Mouse (Mus musculus): Measurements from ENCODE around the gene Slc5a9.
"Not testable (repeated sequence)": the region's sequence is repeated elsewhere in the genome, so short reads cannot be mapped to it uniquely, and the experiment has no call there.

Slc5a9 gene

GRCm38 (mm10) chr4:111902775-111903174 is at the start of gene Slc5a9:
TSS of gene Slc5a9 (minus strand) at chr4:111902918.
- no peak for DNase-seq (ENCODE audit: low spot score)

GRCm38 (mm10) chr4:111919092-111919491 is 16.4 kb upstream of the Slc5a9 start, which contains the start of gene Skint8:
TSS of gene Skint8 (plus strand) at chr4:111919392.
- DNase-seq (ENCODE audit: low spot score) = no peak

GRCm38 (mm10) chr4:111907926-111908325 is 5.2 kb upstream of the Slc5a9 start:
- no peak for DNase-seq (ENCODE audit: low spot score)

GRCm38 (mm10) chr4:111901473-111901872 is 1.2 kb downstream of the Slc5a9 start:
- no peak for DNase-seq (ENCODE audit: low spot score)

- DNase-seq (ENCODE audit: low spot score) = not testable (repeated sequence)
These were observed 2.2 kb downstream of the Slc5a9 start for GRCm38 (mm10) chr4:111900491-111900890.

GRCm38 (mm10) chr4:111898566-111898965 is 4.2 kb downstream of the Slc5a9 start:
- no peak for DNase-seq (ENCODE audit: low spot score)

GRCm38 (mm10) chr4:111897755-111898154 is 5.0 kb downstream of the Slc5a9 start:
- DNase-seq (ENCODE audit: low spot score) = no peak

- no peak for DNase-seq (ENCODE audit: low spot score)
These were observed 10.6 kb downstream of the Slc5a9 start for GRCm38 (mm10) chr4:111892138-111892537.

- peak; percentile 30 for DNase-seq (ENCODE audit: low spot score)
These were observed 16.1 kb downstream of the Slc5a9 start for GRCm38 (mm10) chr4:111886607-111887006.

- peak; percentile 46 for DNase-seq (ENCODE audit: low spot score)
These were observed 16.7 kb downstream of the Slc5a9 start for GRCm38 (mm10) chr4:111886018-111886417.

- no peak for DNase-seq (ENCODE audit: low spot score)
These were observed 19.2 kb downstream of the Slc5a9 start for GRCm38 (mm10) chr4:111883543-111883942.

GRCm38 (mm10) chr4:111880112-111880875 is 22.4 kb downstream of the Slc5a9 start:
- no peak for DNase-seq (ENCODE audit: low spot score)

GRCm38 (mm10) chr4:111867743-111868401 is 34.8 kb downstream of the Slc5a9 start:
- DNase-seq (ENCODE audit: low spot score) = no peak

GRCm38 (mm10) chr4:111866701-111867100 is 36.0 kb downstream of the Slc5a9 start:
- no peak for DNase-seq (ENCODE audit: low spot score)

GRCm38 (mm10) chr4:111852626-111853025 is 50.1 kb downstream of the Slc5a9 start:
- DNase-seq (ENCODE audit: low spot score) = no peak

- DNase-seq (ENCODE audit: low spot score) = no peak
These were observed 63.8 kb downstream of the Slc5a9 start for GRCm38 (mm10) chr4:111838882-111839281.
